Mouse (Mus musculus) right cerebral cortex, adult 18-20 months (tissue): Measurements from ENCODE around the gene Gpam.
"Not testable (repeated sequence)": the region's sequence is repeated elsewhere in the genome, so short reads cannot be mapped to it uniquely, and the experiment has no call there.

Experiments used
- DNase-seq: peaks from one replicate; pipeline ENCODE4 v3.0.0; 2022; ENCODE audit warnings: mixed read lengths

The Gpam gene

DNA sequence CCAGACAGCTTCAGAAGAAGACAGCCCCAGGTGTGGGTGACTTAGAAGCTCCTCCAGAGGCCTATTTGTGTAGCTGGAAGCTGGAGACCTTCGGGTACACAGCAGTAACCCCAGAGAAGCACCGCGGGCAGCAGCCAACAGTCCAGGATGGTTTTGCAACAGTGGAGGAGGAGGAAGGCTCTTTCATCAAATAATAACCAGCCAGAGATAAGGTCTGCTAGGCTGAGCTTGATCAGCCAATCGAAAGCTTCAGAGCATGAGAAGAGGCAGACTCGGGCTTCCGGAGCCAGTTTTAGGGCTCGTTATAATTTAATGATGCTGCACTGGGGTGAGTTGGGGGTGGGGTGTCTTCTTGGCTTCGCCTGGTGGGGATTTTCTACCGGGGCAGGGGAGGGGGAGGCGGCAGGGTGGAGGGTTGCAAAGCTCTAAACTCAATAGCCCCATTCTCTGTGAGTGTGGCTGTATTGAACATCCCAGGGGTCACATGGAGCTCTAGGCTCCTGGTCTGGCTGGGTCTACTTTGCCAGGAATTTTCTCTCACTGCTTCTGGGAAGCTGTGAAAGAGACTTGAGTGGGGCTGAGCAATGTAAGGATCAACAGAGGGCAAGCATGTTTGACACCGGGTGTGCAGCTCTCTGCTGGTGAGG is at the start of gene Gpam:
TSS of gene Gpam (minus strand) at position 167 of the 647 bp plus-strand sequence.
- no peak for DNase-seq

- no peak for DNase-seq
Measured at GRCm38 (mm10) chr19:55171585-55171984, 44.5 kb upstream of the Gpam start.

- DNase-seq: no peak
Measured at GRCm38 (mm10) chr19:55170399-55170798, 43.4 kb upstream of the Gpam start.

DNA sequence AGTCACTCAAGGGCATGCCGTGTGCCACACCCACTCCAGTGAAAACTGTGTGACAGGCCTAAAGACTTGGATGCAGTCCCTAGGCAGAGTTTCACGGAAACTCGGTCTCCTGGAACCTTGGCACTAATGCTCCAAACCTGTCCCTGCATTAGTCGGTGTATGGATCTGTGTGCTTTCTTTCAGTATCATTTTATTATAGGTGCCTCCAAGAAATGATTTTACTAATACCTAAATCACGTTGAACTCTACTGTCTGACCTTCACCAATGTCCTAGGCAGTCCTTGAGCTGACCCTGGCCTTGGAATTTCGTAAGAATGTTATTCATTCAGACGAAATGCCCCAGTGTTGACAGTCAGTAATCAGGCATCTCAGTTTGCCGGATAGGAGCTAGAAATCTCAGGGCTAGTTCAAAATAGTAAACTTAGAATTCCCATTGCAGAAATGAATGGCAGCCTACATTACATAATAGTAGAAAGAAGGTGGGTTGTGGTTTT is 42.2 kb upstream of the Gpam start:
- not testable (repeated sequence) for DNase-seq

DNA sequence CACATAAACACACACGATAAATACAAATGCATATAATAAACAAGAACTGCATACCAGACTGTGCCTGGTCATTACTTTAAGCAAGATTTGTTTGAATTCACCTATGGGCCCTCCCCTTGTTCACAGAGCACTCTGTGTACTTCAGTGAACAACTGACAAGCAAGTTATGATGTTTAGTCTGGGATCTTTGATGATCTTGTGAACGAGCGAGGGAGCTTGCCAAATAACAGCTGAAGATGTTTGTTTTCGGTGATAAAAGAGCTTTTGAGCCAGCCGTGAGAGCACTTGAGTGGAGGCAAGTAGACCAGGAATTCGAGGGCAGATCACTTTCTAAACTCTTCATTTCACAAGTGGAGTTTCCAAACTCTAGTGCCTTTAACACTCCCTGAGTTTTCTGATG is 41.3 kb upstream of the Gpam start:
- DNase-seq: no peak

GRCm38 (mm10) chr19:55167741-55168140 is 40.7 kb upstream of the Gpam start:
- DNase-seq: no peak

GRCm38 (mm10) chr19:55166741-55167140 is 39.7 kb upstream of the Gpam start:
- no peak for DNase-seq

DNA sequence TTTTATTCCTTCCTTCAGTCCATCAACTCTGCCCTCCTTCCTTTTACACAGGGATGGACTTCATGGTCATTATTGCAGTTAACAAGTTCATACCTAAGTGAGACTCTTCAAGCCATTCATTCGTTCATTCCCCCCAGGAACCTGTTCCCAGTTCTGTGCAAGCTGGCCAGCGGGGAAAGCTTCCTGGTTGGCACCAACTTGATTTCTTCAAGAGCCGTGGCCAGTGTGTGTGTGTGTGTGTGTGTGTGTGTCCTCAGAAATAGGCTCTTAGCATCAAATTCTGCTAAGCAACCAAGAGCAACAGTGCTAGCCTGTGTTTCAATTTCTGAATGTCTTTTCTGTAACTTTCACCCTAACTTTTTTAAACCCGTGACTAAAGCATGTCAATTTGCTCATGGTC is 38.9 kb upstream of the Gpam start:
- no peak for DNase-seq

- DNase-seq: no peak
Measured at GRCm38 (mm10) chr19:55165183-55165865, 38.3 kb upstream of the Gpam start.

DNA sequence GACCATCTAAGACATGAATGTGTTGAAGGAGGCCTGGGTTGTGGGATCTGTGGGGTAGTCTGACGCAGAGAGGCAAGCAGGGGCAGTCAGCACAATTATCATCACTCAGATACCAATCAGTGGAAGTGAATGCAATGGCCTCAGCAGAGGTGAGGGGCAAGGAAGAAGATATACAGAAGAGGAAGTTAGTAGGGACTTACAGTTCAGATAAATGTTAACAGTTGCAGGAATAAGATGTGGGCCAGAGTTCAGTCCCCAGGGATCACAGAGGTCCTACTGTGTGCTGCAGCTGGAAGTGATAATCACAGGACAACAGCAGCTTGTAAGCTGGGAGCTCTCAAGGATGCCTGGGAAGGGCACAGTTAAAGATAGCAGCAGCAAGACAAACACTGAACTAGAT is 37.1 kb upstream of the Gpam start:
- no peak for DNase-seq

GRCm38 (mm10) chr19:55162271-55162670 is 35.2 kb upstream of the Gpam start:
- DNase-seq: no peak

GRCm38 (mm10) chr19:55159826-55160225 is 32.8 kb upstream of the Gpam start:
- DNase-seq: no peak

GRCm38 (mm10) chr19:55158606-55159005 is 31.6 kb upstream of the Gpam start:
- peak; percentile 9 for DNase-seq

GRCm38 (mm10) chr19:55157029-55157428 is 30.0 kb upstream of the Gpam start:
- no peak for DNase-seq

DNA sequence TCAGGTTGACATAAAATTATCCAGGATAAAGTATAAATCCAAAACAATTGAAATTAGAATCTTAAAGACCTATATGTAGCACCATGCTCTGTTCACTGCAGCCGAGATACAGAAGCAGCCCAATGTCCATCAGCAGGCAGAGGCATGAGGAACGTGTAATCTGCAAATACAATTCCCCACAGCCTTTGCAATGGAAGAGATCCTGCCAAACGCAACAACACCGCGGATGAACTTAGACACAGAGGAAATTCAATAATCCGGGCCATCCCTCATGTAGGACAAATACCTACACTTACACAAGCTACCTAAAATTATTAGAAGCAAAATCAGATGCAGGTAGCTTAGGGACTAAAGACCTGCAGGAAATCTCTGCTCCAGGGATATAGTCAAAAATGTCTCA is 25.9 kb upstream of the Gpam start:
- no peak for DNase-seq

- DNase-seq: not testable (repeated sequence)
Measured at GRCm38 (mm10) chr19:55152274-55152673, 25.2 kb upstream of the Gpam start.

DNA sequence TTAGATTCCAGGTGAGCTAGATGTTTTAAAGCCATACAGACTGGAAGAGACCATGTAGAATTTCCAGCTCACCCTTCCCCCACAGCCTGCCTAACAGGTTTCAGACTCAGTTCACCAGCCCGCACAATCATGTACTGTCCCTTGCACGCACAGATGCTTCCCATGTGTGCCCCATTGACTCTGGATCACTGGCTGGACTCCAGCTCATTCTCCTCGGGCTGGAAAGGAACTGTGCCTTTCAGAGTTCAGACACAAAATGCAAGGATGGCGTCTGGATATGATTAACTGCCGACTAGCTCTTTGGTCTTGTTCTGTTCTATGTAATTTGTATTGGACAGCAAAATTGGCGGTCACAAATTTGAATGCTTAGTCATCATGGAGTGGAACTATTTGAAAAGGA is 22.6 kb upstream of the Gpam start:
- no peak for DNase-seq

DNA sequence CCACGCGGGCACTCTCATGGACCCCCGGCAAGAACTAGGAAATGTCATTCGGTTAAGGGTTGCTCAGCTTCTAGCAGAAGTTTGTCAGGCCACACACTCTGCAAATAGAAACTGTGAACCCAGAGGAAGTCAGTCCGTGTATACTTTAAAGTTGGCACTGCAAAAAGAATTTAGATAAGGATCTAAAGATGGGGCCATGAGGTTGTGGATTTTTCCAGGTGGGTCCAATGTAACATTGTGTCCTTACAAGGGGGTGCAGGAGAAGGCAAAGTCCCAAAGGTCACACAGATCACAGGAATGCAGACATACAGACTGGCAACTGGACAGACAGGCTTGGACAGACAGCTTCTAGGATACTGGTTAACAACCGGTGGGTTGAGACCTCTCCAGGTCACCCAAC is 21.1 kb upstream of the Gpam start:
- DNase-seq: no peak

GRCm38 (mm10) chr19:55147568-55147967 is 20.5 kb upstream of the Gpam start:
- DNase-seq: no peak

- no peak for DNase-seq
Measured at GRCm38 (mm10) chr19:55145136-55145535, 18.1 kb upstream of the Gpam start.

DNA sequence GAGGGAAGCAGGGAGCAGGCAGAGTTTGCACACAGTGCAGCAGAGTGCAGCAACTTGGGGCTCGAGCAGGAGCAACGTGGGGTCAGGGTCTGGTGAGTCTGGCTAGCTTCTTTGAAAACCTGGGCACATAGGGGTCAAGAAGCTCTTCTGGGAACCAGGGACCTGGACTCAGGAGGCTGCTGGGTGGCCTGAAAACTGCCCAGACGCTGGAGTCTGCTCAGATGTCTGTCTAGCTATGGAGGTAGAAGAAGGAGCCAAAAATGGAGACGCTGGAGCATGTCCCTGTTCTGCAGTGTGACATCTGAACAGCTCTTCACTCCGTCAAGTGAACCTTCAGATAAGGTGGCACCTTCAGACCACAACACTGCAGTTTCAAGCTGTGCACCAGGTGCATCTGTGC is 17.7 kb upstream of the Gpam start:
- no peak for DNase-seq

- DNase-seq: no peak
Measured at GRCm38 (mm10) chr19:55143391-55144300, 16.6 kb upstream of the Gpam start.

DNA sequence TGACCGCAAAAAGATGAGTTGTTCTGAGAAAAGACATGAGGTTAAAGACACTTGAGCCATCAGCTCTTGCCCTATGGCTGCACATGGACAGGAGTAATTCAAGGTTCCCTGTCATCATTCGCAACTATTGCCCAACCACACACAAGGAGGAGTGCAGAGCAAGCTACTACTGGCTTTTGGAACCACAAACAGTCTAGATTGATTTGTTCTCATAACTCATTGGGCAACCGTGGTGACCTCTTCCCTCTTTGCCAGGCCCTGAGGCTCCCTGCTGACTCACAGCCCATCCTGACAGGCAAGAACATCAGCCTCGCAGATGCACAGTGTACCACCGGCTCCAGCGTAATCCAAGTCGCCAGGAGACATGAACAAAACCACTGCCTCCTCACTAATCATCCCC is 12.3 kb upstream of the Gpam start:
- no peak for DNase-seq

- DNase-seq: no peak
Measured at GRCm38 (mm10) chr19:55138506-55138905, 11.5 kb upstream of the Gpam start.
